Mouse (Mus musculus): ENCODE measurements around the gene Slc25a21. TPM values are rescaled to one million over a fixed set of nuclear protein-coding genes. Genes with fewer than 3 reads are reported as not detected.

The Slc25a21 gene
- polyA plus RNA-seq, 1 experiment from 2014 or later, result 25.5 TPM

- no peak overlapping the region for H3K27ac ChIP-seq
- H3K4me1 ChIP-seq (replicated peaks), result peaks cover 18% of the 10 kb centered on the region
- no peak for DNase-seq
- whole genome bisulfite sequencing (ENCODE audit: insufficient replicate concordance), result 3% methylated on average over 11 of the region's 11 CpGs
- no peak for ATAC-seq (ENCODE audit: low read depth)
- no peak overlapping the region for H3K9ac ChIP-seq
- H3K9me3 ChIP-seq (replicated peaks), result no peaks in the 10 kb centered on the region
- no peaks in the 10 kb centered on the region for H3K36me3 ChIP-seq
- peaks cover 99% of the 10 kb centered on the region for H3K27me3 ChIP-seq
- peak overlapping the region; percentile 60 for H3K4me2 ChIP-seq
- H3K4me3 ChIP-seq (replicated peaks), result peak overlapping the region; percentile 38; the same call in 1 of the 2 replicates
Measured at GRCm38 (mm10) chr12:56694936-56695335, 502.3 kb downstream of the Slc25a21 start.

- DNase-seq, result no peak
- H3K27ac ChIP-seq, result no peak overlapping the region
Measured at GRCm38 (mm10) chr12:56694361-56694760, 502.9 kb downstream of the Slc25a21 start.

DNA sequence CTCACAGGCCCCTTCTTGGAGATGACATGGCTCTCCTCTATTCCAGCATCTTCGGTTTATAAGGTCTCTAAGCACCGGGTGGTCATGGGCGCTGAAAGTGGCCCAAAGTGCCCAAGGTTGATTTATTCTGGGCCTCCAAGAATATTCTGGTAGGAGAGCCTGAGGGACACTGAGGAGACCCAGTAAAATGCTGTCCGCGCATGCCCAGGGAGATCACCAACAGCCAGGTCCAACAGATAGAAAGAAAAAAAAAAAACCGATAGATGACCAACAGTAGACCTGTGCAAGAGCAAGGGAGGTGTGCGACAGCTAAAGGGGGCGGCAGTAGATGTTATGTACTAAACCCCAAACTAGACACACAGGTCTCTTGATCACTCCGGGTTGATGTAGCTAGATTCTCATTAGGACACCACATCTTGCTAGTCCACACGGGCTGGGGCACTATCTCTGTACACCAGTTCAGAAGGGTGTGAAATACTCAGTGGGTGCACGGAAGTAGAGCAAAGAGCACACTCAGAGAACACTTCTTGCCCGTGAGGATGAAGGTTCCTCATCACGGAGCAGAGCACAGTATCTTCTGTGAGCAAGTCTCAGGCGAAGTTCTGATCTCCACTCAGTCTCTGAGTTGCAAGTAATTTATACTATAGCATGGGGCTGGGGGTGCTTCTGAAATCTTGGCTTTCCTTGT lies 503.7 kb downstream of the Slc25a21 start:
- 7% methylated on average over 14 of the region's 14 CpGs for WGBS (ENCODE audit: insufficient replicate concordance)
- no peak for ATAC-seq (ENCODE audit: low read depth)
- Histone ChIP-seq H3K36me3 (no peaks in the 10 kb centered on the region), H3K9me3 (replicated peaks) (no peaks in the 10 kb centered on the region), H3K9ac (no peak overlapping the region), H3K4me2 (no peak overlapping the region), H3K4me3 (replicated peaks) (no peak overlapping the region), H3K4me1 (replicated peaks) (peaks cover 18% of the 10 kb centered on the region), H3K27me3 (peaks cover 100% of the 10 kb centered on the region), H3K27ac (no peak overlapping the region)
- DNase-seq, result no peak

More at GRCm38 (mm10) chr12:56694361-56694760, 502.9 kb downstream of the Slc25a21 start:
- Histone ChIP-seq H3K4me1 (replicated peaks) (peaks cover 18% of the 10 kb centered on the region), H3K4me2 (no peak overlapping the region), H3K9me3 (replicated peaks) (no peaks in the 10 kb centered on the region), H3K9ac (no peak overlapping the region), H3K36me3 (no peaks in the 10 kb centered on the region), H3K4me3 (replicated peaks) (no peak overlapping the region), H3K27me3 (peaks cover 99% of the 10 kb centered on the region)
- ATAC-seq (ENCODE audit: low read depth), result no peak
- WGBS (ENCODE audit: insufficient replicate concordance), result 3% methylated on average over 14 of the region's 14 CpGs

GRCm38 (mm10) chr12:56692536-56692935 lies 504.7 kb downstream of the Slc25a21 start:
- ATAC-seq (ENCODE audit: low read depth) (no peak), DNase-seq (no peak)
- no peak overlapping the region for H3K9ac ChIP-seq
- peaks cover 18% of the 10 kb centered on the region for H3K4me1 ChIP-seq (replicated peaks)
- no peaks in the 10 kb centered on the region for H3K36me3 ChIP-seq
- 1% methylated on average over 19 of the region's 19 CpGs for WGBS (ENCODE audit: insufficient replicate concordance)
- H3K27me3 ChIP-seq, result peaks cover 100% of the 10 kb centered on the region
- H3K4me2 ChIP-seq, result no peak overlapping the region
- H3K4me3 ChIP-seq (replicated peaks), result no peak overlapping the region
- no peaks in the 10 kb centered on the region for H3K9me3 ChIP-seq (replicated peaks)
- H3K27ac ChIP-seq, result no peak overlapping the region

DNA sequence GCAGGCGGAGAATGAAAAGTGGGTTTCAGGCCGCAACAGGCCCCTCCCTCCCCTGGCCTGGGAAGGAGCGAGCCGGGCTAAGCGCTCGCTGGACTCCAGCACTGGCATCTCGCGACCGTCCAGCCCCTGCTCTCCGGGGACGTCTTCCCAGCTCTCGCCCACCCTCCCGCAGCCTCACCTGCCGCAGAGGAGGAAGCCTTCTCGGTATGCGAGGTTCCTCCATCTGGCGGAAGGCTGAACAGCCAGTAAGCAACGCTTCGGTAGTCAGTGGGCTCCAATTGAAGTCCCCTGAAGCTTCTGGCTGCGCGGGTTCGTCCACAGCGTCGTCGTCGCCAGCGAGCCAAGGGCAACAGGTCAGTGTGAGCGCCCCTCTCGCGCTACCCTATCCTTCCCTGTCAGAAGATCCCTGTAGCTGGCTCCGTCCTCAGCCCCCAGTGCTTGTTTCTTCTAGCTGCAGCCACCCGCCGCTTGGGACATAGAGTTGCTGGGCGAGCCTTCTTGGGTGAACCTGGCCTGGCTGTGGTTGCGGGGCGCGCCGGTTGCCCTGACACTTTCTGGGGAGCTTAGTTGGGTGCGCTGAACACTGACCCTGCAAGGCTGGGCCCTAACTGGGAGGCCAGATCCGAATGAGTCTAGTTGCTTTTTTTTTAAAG lies 505.7 kb downstream of the Slc25a21 start, which contains the start of gene Pax9:
TSS of gene Pax9 (plus strand) at position 341 of the 653 bp plus-strand sequence.
- 2% methylated on average over 40 of the region's 40 CpGs for WGBS (ENCODE audit: insufficient replicate concordance)
- no peaks in the 10 kb centered on the region for H3K9me3 ChIP-seq (replicated peaks)
- H3K36me3 ChIP-seq, result no peaks in the 10 kb centered on the region
- H3K27me3 ChIP-seq, result peaks cover 98% of the 10 kb centered on the region
- H3K4me3 ChIP-seq (replicated peaks), result 0 out of 2 replicates have a peak within 1 kb of the TSS, but pooled peaks have one; percentile 12
- no peak within 1 kb of the TSS for H3K9ac ChIP-seq
- no peak within 1 kb of the TSS for H3K27ac ChIP-seq
- no peak for DNase-seq
- peaks cover 14% of the 10 kb centered on the region for H3K4me1 ChIP-seq (replicated peaks)
- ATAC-seq (ENCODE audit: low read depth), result no peak
- peak within 1 kb of the TSS; percentile 10; the same call in 1 of the 2 replicates for H3K4me2 ChIP-seq

DNA sequence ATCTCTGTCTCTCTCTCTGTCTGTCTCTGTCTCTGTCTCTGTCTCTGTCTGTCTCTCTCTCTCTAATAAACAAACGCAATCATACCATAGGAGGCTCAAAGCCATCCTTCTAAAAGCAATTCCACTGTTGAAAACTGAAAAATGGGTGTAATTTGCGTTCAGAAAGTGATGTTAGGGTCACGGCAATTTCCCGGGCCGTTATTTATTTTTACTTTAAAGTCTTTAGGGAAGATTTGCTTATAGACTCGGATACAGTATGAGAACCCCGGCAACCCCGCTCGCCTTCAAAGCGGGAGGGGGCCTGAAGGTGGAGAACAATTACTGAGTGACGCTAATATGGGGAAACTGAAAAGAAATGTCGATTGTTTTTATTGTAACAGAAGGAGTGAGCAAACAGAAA lies 506.3 kb downstream of the Slc25a21 start:
- Histone ChIP-seq H3K27ac (no peak overlapping the region), H3K27me3 (peaks cover 98% of the 10 kb centered on the region), H3K4me1 (replicated peaks) (peaks cover 9% of the 10 kb centered on the region), H3K9ac (no peak overlapping the region), H3K9me3 (replicated peaks) (no peaks in the 10 kb centered on the region), H3K36me3 (no peaks in the 10 kb centered on the region), H3K4me3 (replicated peaks) (0 out of 2 replicates have a peak overlapping the region, but pooled peaks have one; percentile 12), H3K4me2 (peak overlapping the region; percentile 10; the same call in 1 of the 2 replicates)
- no peak for ATAC-seq (ENCODE audit: low read depth)
- DNase-seq, result no peak
- 2% methylated on average over 12 of the region's 12 CpGs for WGBS (ENCODE audit: insufficient replicate concordance)

- 4% methylated on average over 16 of the region's 16 CpGs for WGBS (ENCODE audit: insufficient replicate concordance)
- H3K27me3 ChIP-seq, result peaks cover 98% of the 10 kb centered on the region
- H3K9ac ChIP-seq, result no peak overlapping the region
- no peak for DNase-seq
- no peak overlapping the region for H3K4me3 ChIP-seq (replicated peaks)
- H3K36me3 ChIP-seq, result no peaks in the 10 kb centered on the region
- H3K27ac ChIP-seq, result no peak overlapping the region
- 0 out of 2 replicates have a peak, but pooled peaks cover 4% of the 10 kb centered on the region for H3K4me1 ChIP-seq (replicated peaks)
- no peak for ATAC-seq (ENCODE audit: low read depth)
- H3K4me2 ChIP-seq, result no peak overlapping the region
- no peaks in the 10 kb centered on the region for H3K9me3 ChIP-seq (replicated peaks)
Measured at GRCm38 (mm10) chr12:56690366-56690765, 506.9 kb downstream of the Slc25a21 start.

GRCm38 (mm10) chr12:56689736-56690135 lies 507.5 kb downstream of the Slc25a21 start:
- ATAC-seq (ENCODE audit: low read depth) (no peak), DNase-seq (no peak)
- H3K4me3 ChIP-seq (replicated peaks), result no peak overlapping the region
- no peaks in the 10 kb centered on the region for H3K9me3 ChIP-seq (replicated peaks)
- no peak overlapping the region for H3K4me2 ChIP-seq
- peaks cover 96% of the 10 kb centered on the region for H3K27me3 ChIP-seq
- H3K9ac ChIP-seq, result no peak overlapping the region
- H3K36me3 ChIP-seq, result no peaks in the 10 kb centered on the region
- H3K4me1 ChIP-seq (replicated peaks), result 0 out of 2 replicates have a peak, but pooled peaks cover 4% of the 10 kb centered on the region
- no peak overlapping the region for H3K27ac ChIP-seq
- WGBS (ENCODE audit: insufficient replicate concordance), result under 1% methylated on average over 25 of the region's 25 CpGs

DNA sequence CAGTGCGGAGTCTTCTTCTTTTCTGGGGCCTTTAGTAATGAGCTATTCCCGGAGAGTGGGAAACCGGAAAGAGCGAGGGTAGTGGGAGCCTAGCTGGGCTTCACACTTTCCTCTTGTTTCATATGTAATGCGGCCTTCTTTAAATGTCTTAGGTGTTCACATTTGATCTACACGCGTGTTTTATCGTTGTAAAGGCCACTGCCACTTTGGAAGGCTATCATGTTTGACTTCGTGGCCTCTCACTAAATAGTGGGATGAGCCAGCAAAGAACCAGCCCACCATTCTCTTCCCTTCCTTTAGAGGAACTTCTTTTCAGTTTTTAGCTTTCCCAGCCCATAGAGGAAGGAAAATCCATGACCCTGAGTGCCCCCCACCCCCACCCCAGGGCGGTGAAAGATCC lies 507.9 kb downstream of the Slc25a21 start:
- DNase-seq, result no peak
- 2% methylated on average over 10 of the region's 10 CpGs for WGBS (ENCODE audit: insufficient replicate concordance)

GRCm38 (mm10) chr12:56688920-56689319 lies 508.4 kb downstream of the Slc25a21 start:
- H3K27ac ChIP-seq, result no peak overlapping the region
- no peaks in the 10 kb centered on the region for H3K9me3 ChIP-seq (replicated peaks)
- no peak overlapping the region for H3K4me3 ChIP-seq (replicated peaks)
- H3K4me2 ChIP-seq, result no peak overlapping the region
- H3K4me1 ChIP-seq (replicated peaks), result 0 out of 2 replicates have a peak, but pooled peaks cover 4% of the 10 kb centered on the region
- DNase-seq (no peak), ATAC-seq (ENCODE audit: low read depth) (no peak)
- no peaks in the 10 kb centered on the region for H3K36me3 ChIP-seq
- H3K27me3 ChIP-seq, result peaks cover 95% of the 10 kb centered on the region
- no peak overlapping the region for H3K9ac ChIP-seq
- 2% methylated on average over 8 of the region's 8 CpGs for WGBS (ENCODE audit: insufficient replicate concordance)

More for the DNA sequence above, 507.9 kb downstream of the Slc25a21 start:
- Histone ChIP-seq H3K27me3 (peaks cover 95% of the 10 kb centered on the region), H3K36me3 (no peaks in the 10 kb centered on the region), H3K27ac (no peak overlapping the region), H3K9ac (no peak overlapping the region), H3K4me3 (replicated peaks) (no peak overlapping the region), H3K9me3 (replicated peaks) (no peaks in the 10 kb centered on the region), H3K4me2 (no peak overlapping the region), H3K4me1 (replicated peaks) (0 out of 2 replicates have a peak, but pooled peaks cover 4% of the 10 kb centered on the region)
- ATAC-seq (ENCODE audit: low read depth), result no peak

GRCm38 (mm10) chr12:56688482-56688840 lies 508.8 kb downstream of the Slc25a21 start:
- Histone ChIP-seq H3K9me3 (replicated peaks) (no peaks in the 10 kb centered on the region), H3K27me3 (peaks cover 95% of the 10 kb centered on the region), H3K4me2 (no peak overlapping the region), H3K4me1 (replicated peaks) (0 out of 2 replicates have a peak, but pooled peaks cover 4% of the 10 kb centered on the region), H3K4me3 (replicated peaks) (no peak overlapping the region), H3K36me3 (no peaks in the 10 kb centered on the region), H3K27ac (no peak overlapping the region), H3K9ac (no peak overlapping the region)
- 3% methylated on average over 10 of the region's 10 CpGs for WGBS (ENCODE audit: insufficient replicate concordance)
- no peak for DNase-seq
- no peak for ATAC-seq (ENCODE audit: low read depth)
